Mouse (Mus musculus): ENCODE measurements around the gene Lyrm9.

- TF ChIP-seq CTCF (IDR thresholded peaks at IDR 0.05; ENCODE audit: extremely low read depth, insufficient read depth, insufficient read length, insufficient replicate concordance) (no peak), POLR2A (IDR thresholded peaks at IDR 0.05; ENCODE audit: low read depth, low read length) (no peak)
Observed at GRCm38 (mm10) chr11:78805198-78805597, 21.2 kb upstream of the Lyrm9 start.

All from spleen, adult 2 months (tissue).